Mouse (Mus musculus): ENCODE results near the gene Ctrc.

Gene Ctrc

GRCm38 (mm10) chr4:141817706-141818105 lies 28.5 kb downstream of the Ctrc start:
- no peak for DNase-seq

GRCm38 (mm10) chr4:141816776-141817655 lies 29.1 kb downstream of the Ctrc start:
- no peak for DNase-seq

GRCm38 (mm10) chr4:141816267-141816666 lies 29.9 kb downstream of the Ctrc start:
- DNase-seq: no peak

GRCm38 (mm10) chr4:141811375-141811774 lies 34.8 kb downstream of the Ctrc start:
- DNase-seq: no peak

GRCm38 (mm10) chr4:141810975-141811374 lies 35.2 kb downstream of the Ctrc start:
- DNase-seq: no peak

- no peak for DNase-seq
Measured at GRCm38 (mm10) chr4:141809850-141810464, 36.2 kb downstream of the Ctrc start.

- DNase-seq: no peak
Measured at GRCm38 (mm10) chr4:141805886-141806285, 40.3 kb downstream of the Ctrc start.

- DNase-seq: peak; percentile 27 to 46
Measured at GRCm38 (mm10) chr4:141804105-141804504, 42.1 kb downstream of the Ctrc start.

- no peak for DNase-seq
Measured at GRCm38 (mm10) chr4:141797545-141797944, 48.6 kb downstream of the Ctrc start.

GRCm38 (mm10) chr4:141796954-141797353 lies 49.2 kb downstream of the Ctrc start:
- DNase-seq: no peak

GRCm38 (mm10) chr4:141796356-141796755 lies 49.8 kb downstream of the Ctrc start:
- no peak for DNase-seq

GRCm38 (mm10) chr4:141794152-141794535 lies 52.0 kb downstream of the Ctrc start:
- DNase-seq: no peak

GRCm38 (mm10) chr4:141793282-141794151 lies 52.6 kb downstream of the Ctrc start, which contains the start of gene Casp9:
Casp9 (plus strand) TSS chr4:141793612.
- DNase-seq: peak; percentile 99

GRCm38 (mm10) chr4:141792554-141793281 lies 53.4 kb downstream of the Ctrc start:
- no peak for DNase-seq

- no peak for DNase-seq
Measured at GRCm38 (mm10) chr4:141791951-141792350, 54.2 kb downstream of the Ctrc start.

GRCm38 (mm10) chr4:141791486-141791885 lies 54.7 kb downstream of the Ctrc start:
- DNase-seq: no peak

- peak; percentile 90 to 91 for DNase-seq
Measured at GRCm38 (mm10) chr4:141790524-141790990, 55.6 kb downstream of the Ctrc start, which contains the start of gene Dnajc16. Dnajc16 (minus strand) TSS chr4:141790931.

- DNase-seq: peak; percentile 30
Measured at GRCm38 (mm10) chr4:141789564-141790218, 56.5 kb downstream of the Ctrc start.

- DNase-seq: no peak
Measured at GRCm38 (mm10) chr4:141787462-141787861, 58.7 kb downstream of the Ctrc start.

- DNase-seq: no peak
Measured at GRCm38 (mm10) chr4:141787046-141787445, 59.1 kb downstream of the Ctrc start.

GRCm38 (mm10) chr4:141786141-141786540 lies 60.0 kb downstream of the Ctrc start:
- DNase-seq: no peak

GRCm38 (mm10) chr4:141784835-141785234 lies 61.3 kb downstream of the Ctrc start:
- DNase-seq: no peak
